In the genomic region with DNA sequence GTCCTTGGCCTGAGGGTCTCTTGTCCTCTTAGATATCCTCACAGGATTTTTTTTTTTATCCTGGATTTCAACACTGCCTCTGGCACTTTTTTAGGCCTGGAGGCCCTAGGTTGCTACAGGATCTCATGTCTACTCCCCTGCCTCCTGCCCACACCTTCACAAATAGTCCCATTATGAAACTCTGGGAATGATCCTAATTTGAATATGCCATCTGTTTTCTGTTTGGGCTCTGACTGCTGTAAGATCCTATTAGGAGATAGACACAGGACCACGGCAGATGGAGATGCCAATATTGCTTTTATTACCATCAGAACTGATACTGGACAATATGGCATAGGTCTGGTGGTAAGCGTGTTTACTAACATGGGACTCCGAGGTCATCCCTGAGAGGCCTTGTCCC, we compare ENCODE assay signal across 14 mouse cellular contexts.
"Had no signal": no experiment of that assay in that cellular context is flagged by ENCODE, and none has a peak within 500 bp of the region (broad histone marks: within the 10 kb centered on the region; RNA-seq: fewer than 3 reads in every experiment).

No protein-coding gene starts in this region.

- H3K27ac ChIP-seq: limb, embryonic 10.5 days; liver, embryonic 15.5 days; midbrain, embryonic 13.5 days had no signal

- H3K9me3 ChIP-seq: limb, embryonic 10.5 days; midbrain, embryonic 13.5 days had no signal

- DNase-seq: kidney, adult 18-20 months; kidney, postnatal 10 days; kidney, postnatal 4 days; lung, adult 2 months; lung, postnatal 36 days; right cerebral cortex, postnatal 4 days; spleen, adult 18-20 months; thymus, adult 2 months; thymus, postnatal 25 days had no signal

- ATAC-seq: lung, postnatal 0 days; midbrain, embryonic 13.5 days had no signal

- H3K4me2 ChIP-seq: liver, embryonic 11.5 days; liver, embryonic 15.5 days; midbrain, embryonic 13.5 days had no signal

- H3K4me3 ChIP-seq: limb, embryonic 10.5 days; liver, embryonic 15.5 days; midbrain, embryonic 13.5 days had no signal

- H3K9ac ChIP-seq: liver, embryonic 15.5 days; midbrain, embryonic 13.5 days had no signal

- H3K4me1 ChIP-seq: liver, embryonic 15.5 days; midbrain, embryonic 13.5 days had no signal

- H3K27me3 ChIP-seq: liver, embryonic 15.5 days; midbrain, embryonic 13.5 days had no signal

- H3K36me3 ChIP-seq: limb, embryonic 10.5 days; liver, embryonic 15.5 days; midbrain, embryonic 13.5 days had no signal
